Mouse (Mus musculus) forebrain, postnatal 0 days (tissue): ENCODE results near the gene Jakmip3. TPM values are rescaled to one million over a fixed set of nuclear protein-coding genes. Genes with fewer than 3 reads are reported as not detected.

Experiments
- ATAC-seq: fragments of 200-750 bp; cut with Nextera tagmentation; 2 replicates; pipeline ENCODE4 v1.8.0; 2017; ENCODE audit warnings: mild to moderate bottlenecking, moderate library complexity
- DNase-seq: peaks from one replicate; pipeline ENCODE4 v3.0.0-alpha.2; 2015
- H3K27ac ChIP-seq: fragments of 300-500 bp; sonication (generic); 2 replicates; pipeline ENCODE4 v1.5.1; 2014; ENCODE audit warnings: low read depth, mild to moderate bottlenecking, antibody characterized with exemption, low read length, moderate library complexity, mixed read lengths
- H3K27me3 ChIP-seq: fragments of 300-500 bp; sonication (generic); 2 replicates; pipeline ENCODE4 v1.6.1; 2014; ENCODE audit warnings: mild to moderate bottlenecking, low read length, mixed read lengths; ENCODE audit not compliant: insufficient read depth
- H3K36me3 ChIP-seq: fragments of 300-500 bp; sonication (generic); 2 replicates; pipeline ENCODE4 v1.6.1; 2014; ENCODE audit warnings: mild to moderate bottlenecking, moderate library complexity; ENCODE audit not compliant: insufficient read depth
- H3K4me1 ChIP-seq: fragments of 300-500 bp; sonication (generic); 2 replicates; pipeline ENCODE4 v1.6.1; 2014; ENCODE audit warnings: antibody characterized with exemption; ENCODE audit not compliant: insufficient read depth
- H3K4me2 ChIP-seq: fragments of 300-500 bp; sonication (generic); 2 replicates; pipeline ENCODE4 v1.6.1; 2014; ENCODE audit warnings: low read depth, mild to moderate bottlenecking, moderate library complexity
- H3K4me3 ChIP-seq: fragments of 300-500 bp; sonication (generic); 2 replicates; pipeline ENCODE4 v1.5.1; 2014; ENCODE audit warnings: low read depth, low read length, mixed read lengths
- H3K9ac ChIP-seq: fragments of 300-500 bp; sonication (generic); 2 replicates; pipeline ENCODE4 v1.6.1; 2014; ENCODE audit warnings: mild to moderate bottlenecking
- H3K9me3 ChIP-seq: fragments of 300-500 bp; sonication (generic); 2 replicates; pipeline ENCODE4 v1.6.1; 2016; ENCODE audit warnings: low read length
- CTCF ChIP-seq: sonication (generic); IDR thresholded peaks from 2 replicates; pipeline ENCODE4 v1.5.1; 2016; ENCODE audit warnings: antibody characterized with exemption, control low read depth, low read depth
- WGBS: fragments of 180-500 bp; shearing (Covaris S2); extraction: QIAGEN DNeasy Blood & Tissue Kit; methylation state at CpG from one replicate; pipeline ENCODE4 v1.1.7; 2014; 5-methylcytosine and 5-hydroxymethylcytosine counted together
- polyA plus RNA-seq: library from polyadenylated mRNA; unstranded; fragments of >200 nt; fragmentation: Nextera tagmentation; extraction: Ambion mirVana; gene quantifications from 2 replicates; pipeline ENCODE4 v1.2.1, GENCODE M21; 2015
- total RNA-seq: library from RNA; depleted of rRNA; stranded (reverse); fragments of >200 nt; gene quantifications from 2 replicates; pipeline ENCODE4 v1.2.3, GENCODE M21; 2014

The Jakmip3 gene
- total and polyA plus RNA-seq, 2 experiments from 2014 or later = 5.7 to 13.9 TPM

DNA sequence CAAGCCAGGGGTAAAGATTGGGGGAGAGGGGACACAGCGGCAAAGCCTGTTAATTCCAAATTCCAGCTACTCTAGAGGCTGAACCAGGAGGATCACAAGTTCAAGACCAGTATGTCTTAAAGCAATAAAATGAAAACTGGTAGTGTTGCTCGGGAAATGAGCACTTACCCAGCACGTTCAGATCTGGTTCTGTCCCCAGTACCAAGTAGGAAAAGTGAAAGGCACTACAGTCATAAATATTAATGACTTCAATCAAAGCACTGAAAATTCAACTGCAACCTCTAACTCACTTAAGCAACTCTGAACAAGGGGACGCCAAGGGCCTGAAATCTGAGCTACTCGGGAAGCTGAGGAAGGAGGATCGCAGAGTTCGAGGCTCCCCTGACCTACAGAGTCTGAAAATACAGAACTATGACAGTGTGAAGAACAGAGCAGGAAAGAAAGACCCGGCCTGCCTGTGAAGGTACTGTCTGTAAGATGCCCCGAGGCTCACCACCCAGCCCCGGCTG is 31.7 kb upstream of the Jakmip3 start:
- Histone ChIP-seq H3K9me3 (no peaks in the 10 kb centered on the region), H3K4me1 (peaks cover 16% of the 10 kb centered on the region), H3K9ac (peak overlapping the region; percentile 69), H3K36me3 (no peaks in the 10 kb centered on the region), H3K27ac (no peak overlapping the region), H3K4me3 (peak overlapping the region; percentile 72), H3K4me2 (peak overlapping the region; percentile 68), H3K27me3 (no peaks in the 10 kb centered on the region)
- TF ChIP-seq CTCF = no peak
- DNase-seq (no peak), ATAC-seq (no peak)
- WGBS = 7% methylated on average over 10 of the region's 10 CpGs

DNA sequence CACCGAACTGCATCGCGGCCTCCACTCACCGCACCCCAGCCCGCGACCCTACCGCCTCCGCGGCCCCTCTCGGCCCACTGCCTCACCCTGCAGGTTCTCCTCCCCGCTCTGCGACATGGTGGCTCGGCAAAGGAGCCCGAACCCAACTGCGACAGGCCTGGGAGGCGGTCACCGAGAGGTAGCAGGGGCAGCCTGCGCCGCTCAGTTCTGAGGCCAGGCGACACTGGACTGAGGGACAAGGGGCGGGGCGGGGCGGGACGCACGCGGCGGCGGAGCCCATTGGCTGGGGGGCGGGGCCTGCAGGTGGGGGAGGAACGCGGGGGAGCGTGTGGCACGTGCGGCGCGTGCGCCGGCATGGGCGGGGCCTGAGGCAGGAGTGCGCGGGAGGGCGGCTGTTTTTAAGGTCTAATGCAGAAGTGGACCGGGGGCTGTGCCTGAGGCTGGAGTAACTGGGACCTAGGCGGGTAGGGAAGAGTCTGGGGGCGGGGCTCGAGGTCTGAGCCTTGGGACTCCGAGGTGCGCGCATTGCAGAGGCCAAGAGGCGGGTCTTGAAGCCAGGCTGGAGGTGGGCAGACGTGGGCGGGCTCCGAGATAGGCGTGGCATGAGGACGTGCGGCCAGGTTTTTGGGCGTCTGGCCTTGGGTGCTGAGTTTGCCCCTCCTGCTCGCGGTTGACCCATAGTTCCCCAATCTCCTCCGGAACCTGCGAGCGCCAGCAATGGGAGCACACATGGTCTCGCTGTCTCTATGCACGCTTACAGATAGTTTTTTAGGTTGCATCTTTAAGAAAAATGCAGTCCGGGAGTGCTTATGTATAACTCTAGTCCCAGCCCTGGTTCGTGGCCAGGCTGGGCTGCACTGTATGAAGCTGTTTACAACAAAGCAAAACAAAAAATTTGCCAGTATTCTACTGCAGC is 31.0 kb upstream of the Jakmip3 start, which contains the start of gene Bnip3:
Gene Bnip3 (minus strand): TSS at position 243 of the 916 bp plus-strand sequence.
- TF ChIP-seq CTCF = no peak
- H3K27me3 ChIP-seq = no peaks in the 10 kb centered on the region
- ATAC-seq = peak; percentile 94
- peak within 1 kb of the TSS; percentile 72 for H3K4me3 ChIP-seq
- peak within 1 kb of the TSS; percentile 68 for H3K4me2 ChIP-seq
- peak within 1 kb of the TSS; percentile 69 for H3K9ac ChIP-seq
- peak within 1 kb of the TSS; percentile 2; the same call in 1 of the 2 replicates for H3K27ac ChIP-seq
- H3K4me1 ChIP-seq = peaks cover 16% of the 10 kb centered on the region
- 2% methylated on average over 65 of the region's 66 CpGs for WGBS
- no peaks in the 10 kb centered on the region for H3K36me3 ChIP-seq
- H3K9me3 ChIP-seq = no peaks in the 10 kb centered on the region
- peak; percentile 90 for DNase-seq

DNA sequence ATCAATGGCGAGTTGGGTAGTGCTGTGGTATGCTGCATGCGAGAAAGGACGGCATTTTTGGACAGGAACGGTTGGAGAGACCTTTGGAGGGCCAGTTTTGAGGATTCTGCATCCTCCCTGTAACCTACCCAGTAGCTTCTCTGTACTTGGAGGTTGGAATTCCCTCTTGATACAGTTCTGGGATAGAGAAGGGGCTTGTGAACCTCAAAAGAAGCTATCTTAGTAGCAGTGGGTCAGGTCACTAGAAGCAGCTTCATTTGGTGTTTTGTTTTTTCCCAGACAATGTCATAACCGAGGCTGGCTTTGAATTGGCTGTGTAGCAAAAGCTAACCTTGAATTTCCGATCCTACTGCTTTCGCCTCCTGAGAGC is 30.4 kb upstream of the Jakmip3 start:
- peak overlapping the region; percentile 68 for H3K4me2 ChIP-seq
- H3K9ac ChIP-seq = peak overlapping the region; percentile 69
- H3K4me1 ChIP-seq = peaks cover 16% of the 10 kb centered on the region
- DNase-seq = no peak
- WGBS = 25% methylated on average over 7 of the region's 7 CpGs
- no peak overlapping the region; the same call in 1 of the 2 replicates for H3K27ac ChIP-seq
- TF ChIP-seq CTCF = no peak
- no peaks in the 10 kb centered on the region for H3K36me3 ChIP-seq
- ATAC-seq = no peak
- H3K9me3 ChIP-seq = no peaks in the 10 kb centered on the region
- H3K4me3 ChIP-seq = peak overlapping the region; percentile 72
- H3K27me3 ChIP-seq = no peaks in the 10 kb centered on the region

DNA sequence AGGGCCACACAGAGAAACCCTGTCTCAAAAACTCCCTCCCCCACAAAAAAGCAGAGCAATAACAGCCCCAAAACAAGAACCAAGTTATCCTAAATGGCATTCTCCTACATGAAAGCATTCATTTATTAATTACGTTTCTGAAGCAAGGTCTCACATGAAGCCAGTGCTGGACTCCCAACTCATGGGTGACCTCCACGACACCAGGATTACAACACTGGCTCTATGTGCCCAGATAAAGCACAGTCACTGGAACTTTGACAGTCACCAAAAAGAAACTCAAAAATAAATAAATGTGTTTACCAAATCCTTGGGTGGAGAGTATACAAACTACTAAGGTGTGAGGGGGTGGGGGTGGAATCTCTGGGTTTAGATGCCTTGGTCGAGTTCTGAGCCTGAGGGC is 26.9 kb upstream of the Jakmip3 start:
- no peak for DNase-seq
- 74% methylated on average over 3 of the region's 3 CpGs for WGBS
- Histone ChIP-seq H3K9ac (no peak overlapping the region), H3K4me3 (no peak overlapping the region), H3K27me3 (no peaks in the 10 kb centered on the region), H3K9me3 (no peaks in the 10 kb centered on the region), H3K27ac (no peak overlapping the region), H3K4me2 (no peak overlapping the region), H3K36me3 (no peaks in the 10 kb centered on the region), H3K4me1 (peaks cover 2% of the 10 kb centered on the region)
- no peak for TF ChIP-seq CTCF
- no peak for ATAC-seq

DNA sequence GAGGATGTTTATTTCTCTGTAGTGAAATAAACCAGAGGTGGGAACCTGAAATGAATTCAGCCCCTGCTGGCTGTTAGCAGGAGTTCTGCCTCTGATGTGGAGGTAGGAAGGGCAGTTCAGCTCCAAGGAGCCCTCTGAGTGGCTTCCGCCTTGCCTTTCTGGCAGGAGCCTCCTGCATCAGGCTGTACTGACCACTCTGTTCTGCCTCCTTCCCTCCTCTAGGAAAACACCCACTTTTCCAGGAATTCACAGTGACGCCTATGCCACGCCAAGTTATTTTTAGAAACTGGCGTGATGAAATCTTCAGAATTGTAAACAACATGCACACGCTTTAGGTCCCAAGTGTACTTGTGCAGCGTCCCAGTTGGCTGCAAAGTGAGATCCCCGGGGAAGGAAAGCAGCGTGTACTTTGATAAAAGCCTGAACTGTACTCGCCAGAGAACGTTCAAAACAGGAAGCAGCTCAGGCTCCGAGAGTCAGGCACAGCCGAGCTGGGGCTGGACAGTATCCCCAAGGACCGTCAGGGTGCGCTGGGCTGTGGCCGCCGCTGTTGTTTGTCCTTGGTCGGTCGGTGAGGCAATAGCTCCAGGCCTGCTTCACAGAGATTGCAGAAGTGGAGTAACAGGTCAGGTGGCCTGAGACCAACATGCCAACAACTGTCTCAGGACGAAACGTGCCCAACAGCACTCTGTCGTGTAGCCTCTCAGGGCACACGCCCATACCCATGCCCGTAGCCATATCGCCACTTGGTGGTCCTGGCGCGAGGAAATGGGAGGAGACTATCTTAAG is 21.2 kb upstream of the Jakmip3 start:
- Histone ChIP-seq H3K4me2 (peak overlapping the region; percentile 50), H3K27ac (0 out of 2 replicates have a peak overlapping the region, but pooled peaks have one; percentile 22), H3K9ac (no peak overlapping the region), H3K9me3 (no peaks in the 10 kb centered on the region), H3K36me3 (no peaks in the 10 kb centered on the region), H3K27me3 (no peaks in the 10 kb centered on the region), H3K4me3 (peak overlapping the region; percentile 17), H3K4me1 (0 out of 2 replicates have a peak, but pooled peaks cover 4% of the 10 kb centered on the region)
- peak; percentile 30 for TF ChIP-seq CTCF
- WGBS = 3% methylated on average over 26 of the region's 26 CpGs
- peak; percentile 32; the same call in 1 of the 2 replicates for ATAC-seq
- peak; percentile 64 for DNase-seq

DNA sequence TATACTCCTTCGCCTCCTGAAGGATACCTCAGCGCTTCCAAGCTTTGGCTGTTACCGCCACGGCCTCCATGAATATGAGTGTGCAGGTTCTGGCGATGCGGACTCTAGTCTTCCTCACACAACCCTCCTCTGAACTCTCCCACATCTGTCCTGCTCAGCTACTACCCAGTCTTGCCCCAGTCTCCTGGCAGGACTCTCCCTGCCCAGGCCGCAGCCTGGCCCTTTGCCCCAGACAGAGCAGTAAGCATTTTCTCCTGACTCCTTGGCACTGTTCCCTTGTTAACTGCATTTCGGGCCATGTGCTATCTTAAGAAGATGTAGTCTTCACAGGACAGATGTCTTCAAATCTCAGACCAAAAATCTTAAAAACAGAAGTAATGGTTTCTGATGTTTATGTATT is 18.9 kb upstream of the Jakmip3 start:
- Histone ChIP-seq H3K27ac (no peak overlapping the region), H3K4me2 (no peak overlapping the region), H3K4me3 (no peak overlapping the region), H3K4me1 (0 out of 2 replicates have a peak, but pooled peaks cover 4% of the 10 kb centered on the region), H3K9ac (no peak overlapping the region), H3K9me3 (no peaks in the 10 kb centered on the region), H3K36me3 (no peaks in the 10 kb centered on the region), H3K27me3 (no peaks in the 10 kb centered on the region)
- no peak for DNase-seq
- ATAC-seq = no peak
- TF ChIP-seq CTCF = no peak
- WGBS = 89% methylated on average over 8 of the region's 8 CpGs
